Mouse (Mus musculus) hindbrain, embryonic 16.5 days (tissue): ENCODE data around the gene Akap2. TPM values are rescaled to one million over a fixed set of nuclear protein-coding genes. Genes with fewer than 3 reads are reported as not detected.
A peak's percentile ranks its signal among the peaks of the same experiment; 100 is the strongest.

Source experiments
- ATAC-seq: fragments of 200-750 bp; cut with Nextera tagmentation; 2 replicates; pipeline ENCODE4 v1.8.0; 2017; ENCODE audit warnings: moderate TSS enrichment, moderate library complexity
- H3K27ac ChIP-seq: fragments of 300-500 bp; sonication (generic); 2 replicates; pipeline ENCODE4 v1.5.1; 2014; ENCODE audit warnings: low read depth, mild to moderate bottlenecking, control low read depth, low read length, moderate library complexity
- H3K27me3 ChIP-seq: fragments of 300-500 bp; sonication (generic); replicated peaks from 2 replicates; pipeline ENCODE4 v1.6.1; 2014; ENCODE audit warnings: low read length; ENCODE audit not compliant: control insufficient read depth, insufficient read depth
- H3K36me3 ChIP-seq: fragments of 300-500 bp; sonication (generic); 2 replicates; pipeline ENCODE4 v1.6.1; 2014; ENCODE audit warnings: mild to moderate bottlenecking, low read length, moderate library complexity, mixed read lengths; ENCODE audit not compliant: control insufficient read depth, insufficient read depth
- H3K4me1 ChIP-seq: fragments of 300-500 bp; sonication (generic); 2 replicates; pipeline ENCODE4 v1.6.1; 2014; ENCODE audit warnings: low read depth, low read length; ENCODE audit not compliant: control insufficient read depth, insufficient read depth
- H3K4me2 ChIP-seq: fragments of 300-500 bp; sonication (generic); 2 replicates; pipeline ENCODE4 v1.6.1; 2014; ENCODE audit warnings: mild to moderate bottlenecking, low read length, control low read depth, moderate library complexity
- H3K4me3 ChIP-seq: fragments of 300-500 bp; sonication (generic); 2 replicates; pipeline ENCODE4 v1.5.1; 2014; ENCODE audit warnings: mild to moderate bottlenecking, low read length, control low read depth, moderate library complexity
- H3K9ac ChIP-seq: fragments of 300-500 bp; sonication (generic); 2 replicates; pipeline ENCODE4 v1.6.1; 2014; ENCODE audit warnings: low read depth, mild to moderate bottlenecking, control low read depth, low read length, moderate library complexity
- H3K9me3 ChIP-seq: fragments of 300-500 bp; sonication (generic); 2 replicates; pipeline ENCODE4 v1.6.1; 2014; ENCODE audit warnings: mild to moderate bottlenecking, low read length, moderate library complexity; ENCODE audit not compliant: control insufficient read depth
- WGBS: fragments of 180-500 bp; shearing (Covaris S2); extraction: QIAGEN DNeasy Blood & Tissue Kit; methylation state at CpG from one replicate; pipeline ENCODE4 v1.1.7; 2014; 5-methylcytosine and 5-hydroxymethylcytosine counted together
- polyA plus RNA-seq: library from polyadenylated mRNA; unstranded; fragments of >200 nt; fragmentation: Nextera tagmentation; extraction: Ambion mirVana; gene quantifications from 2 replicates; pipeline ENCODE4 v1.2.1, GENCODE M21; 2015

The Akap2 gene
- polyA plus RNA-seq, 1 experiment from 2014 or later: 11.4 TPM

GRCm38 (mm10) chr4:57681511-57681910 lies 35.9 kb upstream of the Akap2 start:
- Histone ChIP-seq H3K9me3 (no peaks in the 10 kb centered on the region), H3K27ac (no peak overlapping the region), H3K4me2 (no peak overlapping the region), H3K27me3 (no peaks in the 10 kb centered on the region), H3K9ac (no peak overlapping the region), H3K36me3 (no peaks in the 10 kb centered on the region), H3K4me1 (peaks cover 3% of the 10 kb centered on the region; the same call in 1 of the 2 replicates), H3K4me3 (no peak overlapping the region)
- WGBS: 57% methylated on average over 12 of the region's 12 CpGs
- ATAC-seq: peak; percentile 62

GRCm38 (mm10) chr4:57682341-57682740 lies 35.1 kb upstream of the Akap2 start:
- Histone ChIP-seq H3K9ac (no peak overlapping the region), H3K27ac (no peak overlapping the region), H3K9me3 (no peaks in the 10 kb centered on the region), H3K4me1 (peaks cover 3% of the 10 kb centered on the region; the same call in 1 of the 2 replicates), H3K4me3 (no peak overlapping the region), H3K36me3 (no peaks in the 10 kb centered on the region), H3K4me2 (no peak overlapping the region), H3K27me3 (no peaks in the 10 kb centered on the region)
- no peak for ATAC-seq
- WGBS: 94% methylated on average over 2 of the region's 2 CpGs

GRCm38 (mm10) chr4:57682944-57683343 lies 34.5 kb upstream of the Akap2 start:
- no peak overlapping the region for H3K4me3 ChIP-seq
- 86% methylated on average over 11 of the region's 11 CpGs for WGBS
- no peaks in the 10 kb centered on the region for H3K9me3 ChIP-seq
- no peak for ATAC-seq
- no peak overlapping the region for H3K9ac ChIP-seq
- no peaks in the 10 kb centered on the region for H3K27me3 ChIP-seq
- peaks cover 3% of the 10 kb centered on the region; the same call in 1 of the 2 replicates for H3K4me1 ChIP-seq
- H3K27ac ChIP-seq: no peak overlapping the region
- H3K4me2 ChIP-seq: no peak overlapping the region
- H3K36me3 ChIP-seq: no peaks in the 10 kb centered on the region

- Histone ChIP-seq H3K9ac (no peak overlapping the region), H3K27me3 (no peaks in the 10 kb centered on the region), H3K9me3 (no peaks in the 10 kb centered on the region), H3K36me3 (no peaks in the 10 kb centered on the region; the same call in 1 of the 2 replicates), H3K27ac (no peak overlapping the region), H3K4me3 (no peak overlapping the region), H3K4me1 (peaks cover 3% of the 10 kb centered on the region; the same call in 1 of the 2 replicates), H3K4me2 (no peak overlapping the region)
- ATAC-seq: no peak
- WGBS: 86% methylated on average over 12 of the region's 12 CpGs
Measured at GRCm38 (mm10) chr4:57684676-57685215, 32.7 kb upstream of the Akap2 start.

GRCm38 (mm10) chr4:57686736-57687135 lies 30.7 kb upstream of the Akap2 start:
- WGBS: 80% methylated on average over 3 of the region's 3 CpGs

GRCm38 (mm10) chr4:57687583-57687982 lies 29.9 kb upstream of the Akap2 start:
- Histone ChIP-seq H3K27me3 (no peaks in the 10 kb centered on the region), H3K4me1 (no peaks in the 10 kb centered on the region), H3K9ac (no peak overlapping the region), H3K27ac (no peak overlapping the region), H3K36me3 (no peaks in the 10 kb centered on the region; the same call in 1 of the 2 replicates), H3K4me2 (no peak overlapping the region), H3K9me3 (no peaks in the 10 kb centered on the region), H3K4me3 (no peak overlapping the region)
- WGBS: 79% methylated on average over 3 of the region's 3 CpGs
- ATAC-seq: no peak

More at GRCm38 (mm10) chr4:57686736-57687135, 30.7 kb upstream of the Akap2 start:
- Histone ChIP-seq H3K9me3 (no peaks in the 10 kb centered on the region), H3K4me1 (no peaks in the 10 kb centered on the region), H3K27ac (no peak overlapping the region), H3K27me3 (no peaks in the 10 kb centered on the region), H3K4me3 (no peak overlapping the region), H3K36me3 (no peaks in the 10 kb centered on the region; the same call in 1 of the 2 replicates), H3K4me2 (no peak overlapping the region), H3K9ac (no peak overlapping the region)
- no peak for ATAC-seq

GRCm38 (mm10) chr4:57688131-57688530 lies 29.3 kb upstream of the Akap2 start:
- H3K36me3 ChIP-seq: no peaks in the 10 kb centered on the region; the same call in 1 of the 2 replicates
- H3K4me2 ChIP-seq: no peak overlapping the region
- H3K27me3 ChIP-seq: no peaks in the 10 kb centered on the region
- H3K4me3 ChIP-seq: no peak overlapping the region
- H3K27ac ChIP-seq: no peak overlapping the region
- no peak for ATAC-seq
- 87% methylated on average over 9 of the region's 9 CpGs for WGBS
- no peak overlapping the region for H3K9ac ChIP-seq
- H3K9me3 ChIP-seq: no peaks in the 10 kb centered on the region
- H3K4me1 ChIP-seq: no peaks in the 10 kb centered on the region

- Histone ChIP-seq H3K27me3 (no peaks in the 10 kb centered on the region), H3K9me3 (no peaks in the 10 kb centered on the region), H3K4me1 (no peaks in the 10 kb centered on the region), H3K36me3 (no peaks in the 10 kb centered on the region; the same call in 1 of the 2 replicates), H3K4me2 (no peak overlapping the region), H3K27ac (no peak overlapping the region), H3K4me3 (no peak overlapping the region), H3K9ac (no peak overlapping the region)
- 76% methylated on average over 6 of the region's 6 CpGs for WGBS
- no peak for ATAC-seq
Measured at GRCm38 (mm10) chr4:57690001-57690400, 27.5 kb upstream of the Akap2 start.

GRCm38 (mm10) chr4:57690805-57691204 lies 26.7 kb upstream of the Akap2 start:
- ATAC-seq: no peak
- Histone ChIP-seq H3K4me3 (no peak overlapping the region), H3K4me2 (no peak overlapping the region), H3K27ac (no peak overlapping the region), H3K4me1 (no peaks in the 10 kb centered on the region), H3K9ac (no peak overlapping the region), H3K36me3 (no peaks in the 10 kb centered on the region; the same call in 1 of the 2 replicates), H3K27me3 (no peaks in the 10 kb centered on the region), H3K9me3 (no peaks in the 10 kb centered on the region)
- WGBS: 42% methylated on average over 1 of the region's 1 CpGs
